Mouse (Mus musculus) testis, adult 2 months (tissue): ENCODE measurements around the gene Ndnf.

ENCODE experiments used
- CTCF ChIP-seq: fragments of 200-500 bp; IDR thresholded peaks from 2 replicates; pipeline ENCODE4 v1.5.1; 2012; ENCODE audit warnings: low read depth, mild to moderate bottlenecking, inconsistent platforms, low read length, moderate library complexity; ENCODE audit not compliant: control insufficient read depth, insufficient read depth, insufficient replicate concordance
- POLR2A ChIP-seq: fragments of 200-500 bp; IDR thresholded peaks from 2 replicates; pipeline ENCODE4 v1.6.1; 2012; ENCODE audit warnings: low read depth, mild to moderate bottlenecking, inconsistent platforms, low read length, moderate library complexity; ENCODE audit not compliant: control insufficient read depth

DNA sequence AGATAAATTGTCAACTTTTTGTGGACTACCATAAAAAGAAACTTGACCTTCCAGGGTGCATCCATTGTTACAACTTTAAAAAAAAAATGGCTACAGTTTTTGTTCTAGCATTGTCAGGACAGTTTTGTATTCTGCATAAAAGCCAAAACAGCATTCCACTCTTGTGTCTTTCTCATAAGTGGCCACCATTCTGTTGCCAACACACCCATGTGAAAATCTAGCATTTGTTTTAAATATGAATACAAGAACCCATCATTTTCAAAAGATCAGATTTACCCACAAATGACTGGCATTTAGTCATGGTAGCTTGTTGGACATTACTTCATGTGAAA is 72.4 kb downstream of the Ndnf start:
- TF ChIP-seq CTCF (no peak), POLR2A (no peak)
